Comparison of ENCODE assay signal across 24 mouse cellular contexts in the genomic region with DNA sequence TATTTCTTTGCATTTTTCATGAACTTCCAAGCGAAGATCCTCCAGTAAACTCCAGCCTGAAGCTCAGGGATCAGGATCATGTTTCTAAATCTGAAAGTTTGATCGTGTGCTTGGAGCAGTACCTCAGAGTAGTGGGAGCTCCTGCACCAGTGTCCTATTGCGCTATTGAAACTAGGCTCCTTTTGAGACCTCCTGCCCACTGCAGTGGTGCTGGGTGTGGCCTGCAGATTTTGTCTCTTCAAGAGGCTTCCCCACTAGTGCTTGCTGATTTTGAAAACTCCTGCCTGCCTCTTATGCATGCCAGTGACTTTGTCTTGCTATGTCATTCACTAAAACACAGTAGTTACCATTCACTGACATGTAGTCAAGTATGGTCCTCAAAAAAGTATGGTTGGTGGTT.
DNase-seq lines count a peak whose midpoint lies in the region; ATAC-seq and TF ChIP-seq lines count a peak whose summit lies in the region.
"Had no signal": no experiment of that assay in that cellular context is flagged by ENCODE, and none has a peak within 500 bp of the region (broad histone marks: within the 10 kb centered on the region; RNA-seq: fewer than 3 reads in every experiment).

No protein-coding gene starts in this region.

- no peak for TF ChIP-seq CTCF in layer of hippocampus, adult 2 months (conservative IDR thresholded peaks at IDR 0.05)

- no peaks in the 10 kb centered on the region for H3K9me3 ChIP-seq in heart, embryonic 12.5 days (replicated peaks)
- no peaks in the 10 kb centered on the region for H3K9me3 ChIP-seq in heart, embryonic 15.5 days (replicated peaks)
- H3K9me3 ChIP-seq: embryonic facial prominence, embryonic 10.5 days; embryonic facial prominence, embryonic 12.5 days; forebrain, embryonic 13.5 days; G1E had no signal

- H3K9ac ChIP-seq in heart, embryonic 12.5 days = no peak overlapping the region
- no peak overlapping the region for H3K9ac ChIP-seq in heart, embryonic 15.5 days
- H3K9ac ChIP-seq: embryonic facial prominence, embryonic 12.5 days; forebrain, embryonic 13.5 days had no signal

- peak; percentile 58 for DNase-seq in heart, adult 11 months
- DNase-seq in heart, postnatal 14 days = no peak
- DNase-seq in heart, adult 9 months (ENCODE audit: low spot score in 2 of 2) = no peak
- DNase-seq in heart, postnatal 36 days = no peak
- DNase-seq in layer of hippocampus, adult 2 months (ENCODE audit: low spot score in 2 of 2) = no peak
- no peak for DNase-seq in layer of hippocampus, adult 9-11 months
- DNase-seq: adrenal gland, adult 8-10 months; adrenal gland, postnatal 14 days; adrenal gland, postnatal 36 days; B cell, adult 2 months; cerebellum, adult 11-12 months; cerebellum, adult 2 months; cerebellum, postnatal 10 days; cerebellum, postnatal 25 days had no signal

- H3K4me1 ChIP-seq in heart, embryonic 12.5 days (replicated peaks) = peaks cover 16% of the 10 kb centered on the region
- H3K4me1 ChIP-seq in heart, embryonic 15.5 days (replicated peaks) = peaks cover 14% of the 10 kb centered on the region
- H3K4me1 ChIP-seq: embryonic facial prominence, embryonic 10.5 days; embryonic facial prominence, embryonic 12.5 days had no signal

- 0 out of 2 replicates have a peak overlapping the region, but pooled peaks have one; percentile 10 for H3K27ac ChIP-seq in heart, embryonic 12.5 days (ENCODE audit: poor library complexity, severe bottlenecking)
- H3K27ac ChIP-seq in heart, embryonic 15.5 days = 0 out of 2 replicates have a peak overlapping the region, but pooled peaks have one; percentile 4
- 0 out of 2 replicates have a peak overlapping the region, but pooled peaks have one; percentile 3 for H3K27ac ChIP-seq in layer of hippocampus, adult 2 months
- H3K27ac ChIP-seq: embryonic facial prominence, embryonic 10.5 days; embryonic facial prominence, embryonic 12.5 days; forebrain, embryonic 13.5 days had no signal

- H3K4me2 ChIP-seq in heart, embryonic 12.5 days = no peak overlapping the region
- no peak overlapping the region for H3K4me2 ChIP-seq in heart, embryonic 15.5 days
- H3K4me2 ChIP-seq: embryonic facial prominence, embryonic 12.5 days; forebrain, embryonic 13.5 days had no signal

- no peaks in the 10 kb centered on the region for H3K27me3 ChIP-seq in heart, embryonic 12.5 days (replicated peaks)
- no peaks in the 10 kb centered on the region for H3K27me3 ChIP-seq in heart, embryonic 15.5 days
- H3K27me3 ChIP-seq: CH12.LX; embryonic facial prominence, embryonic 12.5 days; forebrain, embryonic 13.5 days; Patski had no signal

- no peak for ATAC-seq in heart, embryonic 12.5 days (ENCODE audit: insufficient number of reproducible peaks, low FRiP score)
- ATAC-seq in heart, embryonic 15.5 days (replicated peaks; ENCODE audit: insufficient number of reproducible peaks, insufficient read depth, low FRiP score, low read depth) = no peak
- ATAC-seq: activated CD4-positive, CD25-positive, alpha-beta regulatory T cell, adult 4 months; CD4-positive, CD25-positive, alpha-beta regulatory T cell, adult 4 months; forebrain, embryonic 13.5 days; Patski had no signal

- no peak overlapping the region for H3K4me3 ChIP-seq in heart, embryonic 12.5 days
- no peak overlapping the region for H3K4me3 ChIP-seq in heart, embryonic 15.5 days
- no peak overlapping the region for H3K4me3 ChIP-seq in layer of hippocampus, adult 2 months
- H3K4me3 ChIP-seq: embryonic facial prominence, embryonic 10.5 days; embryonic facial prominence, embryonic 12.5 days; forebrain, embryonic 13.5 days had no signal

- WGBS in heart, embryonic 12.5 days = 70% methylated on average over 3 of the region's 3 CpGs
- 71% methylated on average over 3 of the region's 3 CpGs for WGBS in heart, embryonic 15.5 days

- intact Hi-C loops in heart, postnatal 14 days (cut with DNase I) = no loop called here
- intact Hi-C loops in heart, postnatal 36 days (cut with DNase I) = no loop called here

- peaks cover 27% of the 10 kb centered on the region for H3K36me3 ChIP-seq in heart, embryonic 12.5 days
- H3K36me3 ChIP-seq in heart, embryonic 15.5 days = 0 out of 2 replicates have a peak, but pooled peaks cover 11% of the 10 kb centered on the region
